Mouse (Mus musculus) testis, adult 2 months (tissue): ENCODE data around the gene Sdccag8. TPM values are rescaled to one million over a fixed set of nuclear protein-coding genes. Genes with fewer than 3 reads are reported as not detected.

Experiments
- H3K27ac ChIP-seq: fragments of 200-500 bp; 2 replicates; pipeline ENCODE4 v1.5.1; 2012; ENCODE audit warnings: low read depth, low read length; ENCODE audit not compliant: control insufficient read depth, insufficient read depth
- H3K27me3 ChIP-seq: fragments of 200-500 bp; 2 replicates; pipeline ENCODE4 v1.6.1; 2012; ENCODE audit warnings: mild to moderate bottlenecking, low read length, moderate library complexity; ENCODE audit not compliant: control insufficient read depth, insufficient read depth
- H3K36me3 ChIP-seq: fragments of 200-500 bp; 2 replicates; pipeline ENCODE4 v1.6.1; 2012; ENCODE audit warnings: mild to moderate bottlenecking, low read length; ENCODE audit not compliant: control insufficient read depth, insufficient read depth
- H3K4me1 ChIP-seq: fragments of 200-500 bp; 2 replicates; pipeline ENCODE4 v1.6.1; 2012; ENCODE audit warnings: low read length; ENCODE audit not compliant: control insufficient read depth, insufficient read depth
- H3K4me3 ChIP-seq: fragments of 200-500 bp; 2 replicates; pipeline ENCODE4 v1.5.1; 2012; ENCODE audit warnings: low read depth, mild to moderate bottlenecking, low read length, moderate library complexity, mixed read lengths; ENCODE audit not compliant: control insufficient read depth
- CTCF ChIP-seq: fragments of 200-500 bp; IDR thresholded peaks from 2 replicates; pipeline ENCODE4 v1.5.1; 2012; ENCODE audit warnings: low read depth, mild to moderate bottlenecking, inconsistent platforms, low read length, moderate library complexity; ENCODE audit not compliant: control insufficient read depth, insufficient read depth, insufficient replicate concordance
- POLR2A ChIP-seq: fragments of 200-500 bp; IDR thresholded peaks from 2 replicates; pipeline ENCODE4 v1.6.1; 2012; ENCODE audit warnings: low read depth, mild to moderate bottlenecking, inconsistent platforms, low read length, moderate library complexity; ENCODE audit not compliant: control insufficient read depth
- polyA plus RNA-seq: library from polyadenylated mRNA; depleted of rRNA; stranded (reverse); fragments of >200 nt; gene quantifications from 2 replicates; pipeline ENCODE4 v1.2.3, GENCODE M21; 2012

Gene Sdccag8
- polyA plus RNA-seq, 1 experiment: 17.4 TPM

GRCm38 (mm10) chr1:176879005-176879404 lies 64.5 kb downstream of the Sdccag8 start:
- no peak for TF ChIP-seq CTCF
- no peaks in the 10 kb centered on the region for H3K4me1 ChIP-seq
- no peak overlapping the region for H3K4me3 ChIP-seq
- no peak overlapping the region for H3K27ac ChIP-seq
- no peaks in the 10 kb centered on the region; the same call in 1 of the 2 replicates for H3K36me3 ChIP-seq
- H3K27me3 ChIP-seq: no peaks in the 10 kb centered on the region

GRCm38 (mm10) chr1:176879614-176880013 lies 65.2 kb downstream of the Sdccag8 start:
- Histone ChIP-seq H3K4me1 (no peaks in the 10 kb centered on the region), H3K27me3 (no peaks in the 10 kb centered on the region), H3K36me3 (no peaks in the 10 kb centered on the region; the same call in 1 of the 2 replicates), H3K27ac (no peak overlapping the region), H3K4me3 (no peak overlapping the region)
- no peak for TF ChIP-seq POLR2A
- TF ChIP-seq CTCF: no peak

- H3K4me1 ChIP-seq: no peaks in the 10 kb centered on the region
- no peaks in the 10 kb centered on the region; the same call in 1 of the 2 replicates for H3K36me3 ChIP-seq
- no peak overlapping the region for H3K27ac ChIP-seq
- no peak overlapping the region for H3K4me3 ChIP-seq
- H3K27me3 ChIP-seq: no peaks in the 10 kb centered on the region
- TF ChIP-seq POLR2A: no peak
- no peak for TF ChIP-seq CTCF
These were observed 65.6 kb downstream of the Sdccag8 start for GRCm38 (mm10) chr1:176880101-176880500.

- TF ChIP-seq POLR2A: no peak
- no peaks in the 10 kb centered on the region for H3K4me1 ChIP-seq
- H3K27me3 ChIP-seq: no peaks in the 10 kb centered on the region
- H3K4me3 ChIP-seq: no peak overlapping the region
- H3K27ac ChIP-seq: no peak overlapping the region
- H3K36me3 ChIP-seq: no peaks in the 10 kb centered on the region; the same call in 1 of the 2 replicates
These were observed 66.5 kb downstream of the Sdccag8 start for GRCm38 (mm10) chr1:176880943-176881342.

GRCm38 (mm10) chr1:176885207-176885933 lies 70.9 kb downstream of the Sdccag8 start:
- Histone ChIP-seq H3K4me3 (no peak overlapping the region), H3K4me1 (no peaks in the 10 kb centered on the region), H3K27me3 (no peaks in the 10 kb centered on the region), H3K27ac (no peak overlapping the region), H3K36me3 (no peaks in the 10 kb centered on the region)
- TF ChIP-seq POLR2A (no peak), CTCF (no peak)

- Histone ChIP-seq H3K4me3 (no peak overlapping the region), H3K27ac (no peak overlapping the region), H3K27me3 (no peaks in the 10 kb centered on the region), H3K36me3 (no peaks in the 10 kb centered on the region), H3K4me1 (no peaks in the 10 kb centered on the region)
- no peak for TF ChIP-seq POLR2A
- TF ChIP-seq CTCF: no peak
These were observed 71.5 kb downstream of the Sdccag8 start for GRCm38 (mm10) chr1:176886002-176886401.

- Histone ChIP-seq H3K27me3 (no peaks in the 10 kb centered on the region), H3K36me3 (no peaks in the 10 kb centered on the region), H3K4me3 (no peak overlapping the region), H3K27ac (no peak overlapping the region), H3K4me1 (no peaks in the 10 kb centered on the region)
- TF ChIP-seq CTCF (no peak), POLR2A (no peak)
These were observed 89.3 kb downstream of the Sdccag8 start for GRCm38 (mm10) chr1:176903741-176904140.
